Mouse (Mus musculus): ENCODE measurements around the gene Rab8a. TPM values are rescaled to one million over a fixed set of nuclear protein-coding genes. Genes with fewer than 3 reads are reported as not detected.

Gene Rab8a
- polyA plus RNA-seq, 2 experiments, result 84.4 to 142 TPM

DNA sequence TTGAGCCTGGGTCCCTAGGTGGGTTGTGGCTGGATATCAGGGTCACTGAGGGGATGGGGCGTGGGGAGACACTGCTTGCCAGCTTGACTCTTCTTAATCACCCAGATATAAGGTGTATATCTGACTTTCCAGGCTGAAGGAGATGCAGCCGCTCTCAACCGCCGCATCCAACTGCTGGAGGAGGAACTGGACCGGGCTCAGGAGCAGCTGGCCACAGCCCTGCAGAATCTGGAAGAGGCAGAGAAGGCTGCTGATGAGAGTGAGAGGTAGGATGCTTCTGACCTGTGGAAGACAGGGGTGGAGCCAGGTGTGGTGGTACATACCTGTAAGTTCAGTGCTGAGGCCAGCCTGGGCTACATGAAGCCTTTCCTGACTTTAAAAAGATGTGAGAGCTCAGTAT, 22.5 kb upstream of the Rab8a start:
- ATAC-seq (ENCODE audit: low FRiP score, low read depth) (no peak), DNase-seq (ENCODE audit: low spot score) (no peak)
- Histone ChIP-seq H3K9me3 (ENCODE audit: control insufficient read depth, low read length) (no peaks in the 10 kb centered on the region), H3K27me3 (ENCODE audit: control insufficient read depth, insufficient read depth, low read length) (no peaks in the 10 kb centered on the region), H3K36me3 (ENCODE audit: control insufficient read depth, insufficient read depth, low read length) (peaks cover 55% of the 10 kb centered on the region), H3K9ac (ENCODE audit: low read depth, low read length, severe bottlenecking) (no peak overlapping the region), H3K4me1 (ENCODE audit: control insufficient read depth, insufficient read depth, low read length) (peaks cover 8% of the 10 kb centered on the region), H3K4me2 (replicated peaks; ENCODE audit: low read depth, low read length, severe bottlenecking) (no peak overlapping the region), H3K27ac (replicated peaks; ENCODE audit: low read depth, low read length) (no peak overlapping the region), H3K4me3 (replicated peaks; ENCODE audit: low read length) (no peak overlapping the region)
- 96% methylated on average over 5 of the region's 5 CpGs for WGBS
- TF ChIP-seq POLR2A (IDR thresholded peaks at IDR 0.05; ENCODE audit: borderline replicate concordance, extremely low read depth, insufficient read depth, insufficient read length), result no peak

DNA sequence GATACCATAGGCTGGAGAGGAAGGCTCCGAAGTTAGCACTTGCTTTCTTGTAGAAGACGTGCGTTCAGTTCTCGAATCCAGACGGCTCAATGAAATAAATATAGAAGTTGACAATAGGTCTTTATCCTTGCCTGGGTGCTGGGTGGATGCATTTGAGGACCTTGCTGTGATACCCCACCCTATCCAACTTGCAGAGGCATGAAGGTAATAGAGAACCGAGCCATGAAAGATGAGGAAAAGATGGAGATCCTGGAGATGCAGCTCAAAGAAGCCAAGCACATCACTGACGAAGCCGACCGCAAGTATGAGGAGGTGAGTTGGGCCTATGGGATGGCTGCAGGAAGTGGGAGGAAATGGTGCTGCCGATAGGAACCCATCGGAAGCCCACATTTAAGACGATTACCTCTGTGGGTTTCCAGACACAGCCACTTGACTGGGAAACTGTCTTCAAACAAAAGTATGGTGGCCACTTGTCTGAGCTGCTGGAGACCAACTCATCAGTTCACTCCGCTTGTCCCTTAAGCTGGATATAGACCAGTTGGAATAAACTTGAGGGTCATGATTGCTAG, 17.7 kb upstream of the Rab8a start:
- Histone ChIP-seq H3K4me1 (ENCODE audit: control insufficient read depth, insufficient read depth, low read length) (no peaks in the 10 kb centered on the region), H3K4me3 (replicated peaks; ENCODE audit: low read length) (no peak overlapping the region), H3K9me3 (ENCODE audit: control insufficient read depth, low read length) (no peaks in the 10 kb centered on the region), H3K36me3 (ENCODE audit: control insufficient read depth, insufficient read depth, low read length) (peaks cover 99% of the 10 kb centered on the region), H3K27ac (replicated peaks; ENCODE audit: low read depth, low read length) (no peak overlapping the region), H3K27me3 (ENCODE audit: control insufficient read depth, insufficient read depth, low read length) (no peaks in the 10 kb centered on the region), H3K4me2 (replicated peaks; ENCODE audit: low read depth, low read length, severe bottlenecking) (no peak overlapping the region), H3K9ac (ENCODE audit: low read depth, low read length, severe bottlenecking) (no peak overlapping the region)
- DNase-seq (ENCODE audit: low spot score) (no peak), ATAC-seq (ENCODE audit: low FRiP score, low read depth) (no peak)
- 92% methylated on average over 13 of the region's 13 CpGs for WGBS
- no peak for TF ChIP-seq POLR2A (IDR thresholded peaks at IDR 0.05; ENCODE audit: borderline replicate concordance, extremely low read depth, insufficient read depth, insufficient read length)

DNA sequence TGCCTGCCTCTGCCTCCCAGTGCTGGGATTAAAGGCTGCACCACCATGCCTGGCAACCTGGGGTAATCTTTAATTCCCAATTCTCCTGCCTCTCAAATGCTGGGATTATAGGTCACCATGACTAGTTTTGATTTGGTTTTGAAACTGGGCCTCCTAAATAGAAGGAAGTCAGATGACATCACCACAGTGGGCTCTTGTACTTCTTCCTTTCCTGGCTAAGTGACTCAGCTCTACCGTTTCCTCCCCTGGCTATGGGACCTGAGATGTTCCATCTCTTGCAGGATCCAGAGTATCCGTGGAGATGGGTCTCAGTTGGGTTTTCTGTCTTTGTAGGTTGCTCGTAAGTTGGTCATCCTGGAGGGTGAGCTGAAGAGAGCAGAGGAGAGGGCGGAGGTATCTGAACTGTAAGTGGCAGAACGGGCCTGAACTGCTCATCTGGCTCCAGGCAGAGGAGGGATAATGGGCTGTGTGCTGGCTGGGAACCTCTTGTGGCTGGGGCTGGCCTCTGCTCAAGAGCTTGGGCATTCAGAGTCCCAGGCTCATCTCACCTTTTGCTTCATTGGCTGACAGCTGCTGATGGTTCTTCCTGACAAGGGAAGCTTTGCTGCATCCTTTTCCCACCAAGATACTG, 16.5 kb upstream of the Rab8a start:
- DNase-seq (ENCODE audit: low spot score), result no peak
- H3K27ac ChIP-seq (replicated peaks; ENCODE audit: low read depth, low read length), result no peak overlapping the region

DNA sequence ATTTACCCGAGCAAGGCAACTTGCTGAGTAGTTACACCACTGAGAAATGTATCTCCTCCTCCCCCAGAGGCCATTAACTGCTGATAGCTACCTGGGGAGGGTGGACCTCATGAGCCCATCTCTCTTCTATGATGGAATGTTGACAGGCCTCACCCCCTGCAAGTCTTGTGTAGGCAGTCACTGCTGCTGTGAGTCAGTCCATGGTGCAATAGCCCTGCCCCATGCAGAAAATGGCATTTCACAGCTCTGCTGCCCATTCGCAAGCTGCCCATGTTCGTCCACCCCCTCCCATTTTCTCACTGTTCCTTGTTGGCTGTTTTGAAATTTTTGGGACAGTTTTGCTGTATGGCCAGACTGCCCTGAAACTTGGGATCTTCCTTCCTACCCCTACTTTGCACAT, 15.5 kb upstream of the Rab8a start:
- no peak for TF ChIP-seq POLR2A (IDR thresholded peaks at IDR 0.05; ENCODE audit: borderline replicate concordance, extremely low read depth, insufficient read depth, insufficient read length)
- H3K27me3 ChIP-seq (ENCODE audit: control insufficient read depth, insufficient read depth, low read length), result no peaks in the 10 kb centered on the region
- no peak for DNase-seq (ENCODE audit: low spot score)
- 83% methylated on average over 3 of the region's 3 CpGs for WGBS
- H3K36me3 ChIP-seq (ENCODE audit: control insufficient read depth, insufficient read depth, low read length), result peaks cover 96% of the 10 kb centered on the region
- H3K4me2 ChIP-seq (replicated peaks; ENCODE audit: low read depth, low read length, severe bottlenecking), result no peak overlapping the region
- no peak overlapping the region for H3K9ac ChIP-seq (ENCODE audit: low read depth, low read length, severe bottlenecking)
- H3K27ac ChIP-seq (replicated peaks; ENCODE audit: low read depth, low read length), result no peak overlapping the region
- H3K9me3 ChIP-seq (ENCODE audit: control insufficient read depth, low read length), result no peaks in the 10 kb centered on the region
- no peak overlapping the region for H3K4me3 ChIP-seq (replicated peaks; ENCODE audit: low read length)
- no peaks in the 10 kb centered on the region for H3K4me1 ChIP-seq (ENCODE audit: control insufficient read depth, insufficient read depth, low read length)
- no peak for ATAC-seq (ENCODE audit: low FRiP score, low read depth)

More for the DNA sequence above, 16.5 kb upstream of the Rab8a start:
- Histone ChIP-seq H3K9ac (ENCODE audit: low read depth, low read length, severe bottlenecking) (no peak overlapping the region), H3K4me1 (ENCODE audit: control insufficient read depth, insufficient read depth, low read length) (no peaks in the 10 kb centered on the region), H3K36me3 (ENCODE audit: control insufficient read depth, insufficient read depth, low read length) (peaks cover 96% of the 10 kb centered on the region), H3K9me3 (ENCODE audit: control insufficient read depth, low read length) (no peaks in the 10 kb centered on the region), H3K4me3 (replicated peaks; ENCODE audit: low read length) (no peak overlapping the region), H3K27me3 (ENCODE audit: control insufficient read depth, insufficient read depth, low read length) (no peaks in the 10 kb centered on the region), H3K4me2 (replicated peaks; ENCODE audit: low read depth, low read length, severe bottlenecking) (no peak overlapping the region)
- ATAC-seq (ENCODE audit: low FRiP score, low read depth), result no peak
- no peak for TF ChIP-seq POLR2A (IDR thresholded peaks at IDR 0.05; ENCODE audit: borderline replicate concordance, extremely low read depth, insufficient read depth, insufficient read length)
- WGBS, result 90% methylated on average over 5 of the region's 5 CpGs

DNA sequence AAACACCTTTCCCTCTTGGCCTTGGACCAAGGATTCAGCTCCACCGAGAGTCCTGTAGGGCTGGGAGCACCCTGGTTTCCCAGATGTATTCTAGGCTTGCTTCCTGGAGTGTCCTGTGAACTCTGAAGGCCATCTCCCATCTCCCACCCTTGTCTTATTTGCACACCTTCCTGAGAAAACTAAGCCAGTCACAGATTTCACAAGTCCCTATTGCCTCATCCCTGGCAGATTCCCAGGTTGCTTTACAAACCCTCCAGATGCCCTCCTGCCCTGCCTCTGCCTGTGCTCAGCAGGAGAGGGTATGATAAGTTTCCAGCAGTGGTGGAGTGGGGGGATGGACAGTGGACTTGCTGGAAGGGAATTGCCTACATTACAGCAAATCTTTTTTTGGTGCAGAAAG, 14.9 kb upstream of the Rab8a start:
- DNase-seq (ENCODE audit: low spot score), result no peak
- Histone ChIP-seq H3K9me3 (ENCODE audit: control insufficient read depth, low read length) (no peaks in the 10 kb centered on the region), H3K4me2 (replicated peaks; ENCODE audit: low read depth, low read length, severe bottlenecking) (no peak overlapping the region)

More for the DNA sequence above, 14.9 kb upstream of the Rab8a start:
- Histone ChIP-seq H3K27ac (replicated peaks; ENCODE audit: low read depth, low read length) (no peak overlapping the region), H3K4me1 (ENCODE audit: control insufficient read depth, insufficient read depth, low read length) (no peaks in the 10 kb centered on the region), H3K27me3 (ENCODE audit: control insufficient read depth, insufficient read depth, low read length) (no peaks in the 10 kb centered on the region), H3K4me3 (replicated peaks; ENCODE audit: low read length) (no peak overlapping the region), H3K9ac (ENCODE audit: low read depth, low read length, severe bottlenecking) (no peak overlapping the region), H3K36me3 (ENCODE audit: control insufficient read depth, insufficient read depth, low read length) (peaks cover 96% of the 10 kb centered on the region)
- TF ChIP-seq POLR2A (IDR thresholded peaks at IDR 0.05; ENCODE audit: borderline replicate concordance, extremely low read depth, insufficient read depth, insufficient read length), result no peak
- WGBS, result 95% methylated on average over 1 of the region's 1 CpGs
- ATAC-seq (ENCODE audit: low FRiP score, low read depth), result no peak
